Mouse (Mus musculus) C2C12 (cell line): ENCODE data around the gene Sh3tc1.

Source experiments
- CTCF ChIP-seq: IDR thresholded peaks from one replicate; pipeline ENCODE4 v1.5.1; 2011; ENCODE audit not compliant: control insufficient read depth, insufficient read depth, insufficient read length
- MAX ChIP-seq: IDR thresholded peaks from one replicate; pipeline ENCODE4 v1.6.1; 2011; ENCODE audit warnings: mild to moderate bottlenecking, control low read depth
- MYOD1 ChIP-seq: IDR thresholded peaks from one replicate; pipeline ENCODE4 v1.6.1; 2011; ENCODE audit warnings: low read depth; ENCODE audit not compliant: control insufficient read depth, insufficient read length
- MYOG ChIP-seq: IDR thresholded peaks from one replicate; pipeline ENCODE4 v1.6.1; 2011; ENCODE audit not compliant: control insufficient read depth, insufficient read length; ENCODE audit errors: extremely low read depth
- USF1 ChIP-seq: IDR thresholded peaks from one replicate; pipeline ENCODE4 v1.6.1; 2011; ENCODE audit warnings: low read depth, mild to moderate bottlenecking, control low read depth, moderate library complexity

DNA sequence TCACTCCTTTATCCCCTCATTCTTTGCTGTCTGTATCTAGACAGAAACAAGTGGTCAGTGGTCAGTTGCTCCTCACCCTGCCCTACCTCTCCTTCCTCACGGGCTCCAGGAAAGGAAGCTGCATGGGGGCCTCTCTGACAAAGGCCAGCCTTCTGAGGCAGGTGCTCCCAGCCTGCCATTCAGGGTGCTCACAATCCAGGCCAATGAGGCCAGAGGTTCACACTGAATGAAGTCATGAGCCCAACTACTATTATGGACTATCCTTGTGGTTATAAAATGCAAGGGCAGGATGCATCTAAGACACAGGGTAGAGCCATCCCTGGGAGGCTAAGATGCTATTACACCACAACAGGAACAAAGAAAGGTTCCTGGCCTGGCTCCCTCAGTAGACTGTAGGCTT lies 9.2 kb downstream of the Sh3tc1 start:
- TF ChIP-seq MAX (no peak), CTCF (no peak), USF1 (no peak), MYOD1 (no peak), MYOG (no peak)
